Mouse (Mus musculus) liver, embryonic 13.5 days (tissue): ENCODE results near the gene Galnt17. TPM values are rescaled to one million over a fixed set of nuclear protein-coding genes. Genes with fewer than 3 reads are reported as not detected.

Experiments
- ATAC-seq: fragments of 200-750 bp; cut with Nextera tagmentation; 2 replicates; pipeline ENCODE4 v1.8.0; 2017; ENCODE audit warnings: low read depth, mild to moderate bottlenecking, moderate number of reproducible peaks, moderate library complexity
- DNase-seq: peaks from one replicate; pipeline ENCODE4 v3.0.0; 2022
- H3K27ac ChIP-seq: fragments of 300-500 bp; sonication (generic); 2 replicates; pipeline ENCODE4 v1.5.1; 2015; ENCODE audit warnings: moderate library complexity, mild to moderate bottlenecking, inconsistent platforms
- H3K27me3 ChIP-seq: fragments of 300-500 bp; sonication (generic); 2 replicates; pipeline ENCODE4 v1.6.1; 2015; ENCODE audit warnings: mild to moderate bottlenecking, inconsistent platforms
- H3K36me3 ChIP-seq: fragments of 300-500 bp; sonication (generic); 2 replicates; pipeline ENCODE4 v1.6.1; 2015; ENCODE audit warnings: mild to moderate bottlenecking, inconsistent platforms
- H3K4me1 ChIP-seq: fragments of 300-500 bp; sonication (generic); replicated peaks from 2 replicates; pipeline ENCODE4 v1.6.1; 2015; ENCODE audit warnings: inconsistent platforms
- H3K4me2 ChIP-seq: fragments of 300-500 bp; sonication (generic); 2 replicates; pipeline ENCODE4 v1.6.1; 2015; ENCODE audit warnings: inconsistent platforms, mild to moderate bottlenecking, moderate library complexity
- H3K4me3 ChIP-seq: fragments of 300-500 bp; sonication (generic); replicated peaks from 2 replicates; pipeline ENCODE4 v1.5.1; 2015; ENCODE audit warnings: mild to moderate bottlenecking, inconsistent platforms
- H3K9ac ChIP-seq: fragments of 300-500 bp; sonication (generic); 2 replicates; pipeline ENCODE4 v1.6.1; 2015; ENCODE audit warnings: mild to moderate bottlenecking, inconsistent platforms
- H3K9me3 ChIP-seq: fragments of 300-500 bp; sonication (generic); replicated peaks from 2 replicates; pipeline ENCODE4 v1.6.1; 2016; ENCODE audit warnings: inconsistent platforms
- WGBS: fragments of 180-500 bp; shearing (Covaris S2); methylation state at CpG from one replicate; pipeline ENCODE4 v1.1.7; 2015; ENCODE audit not compliant: insufficient replicate concordance; 5-methylcytosine and 5-hydroxymethylcytosine counted together
- polyA plus RNA-seq: library from polyadenylated mRNA; unstranded; fragments of >200 nt; fragmentation: Nextera tagmentation; extraction: Ambion mirVana; gene quantifications from 2 replicates; pipeline ENCODE4 v1.2.1, GENCODE M21; 2015

Galnt17 gene
- polyA plus RNA-seq, 1 experiment from 2014 or later, result 0.03 TPM

DNA sequence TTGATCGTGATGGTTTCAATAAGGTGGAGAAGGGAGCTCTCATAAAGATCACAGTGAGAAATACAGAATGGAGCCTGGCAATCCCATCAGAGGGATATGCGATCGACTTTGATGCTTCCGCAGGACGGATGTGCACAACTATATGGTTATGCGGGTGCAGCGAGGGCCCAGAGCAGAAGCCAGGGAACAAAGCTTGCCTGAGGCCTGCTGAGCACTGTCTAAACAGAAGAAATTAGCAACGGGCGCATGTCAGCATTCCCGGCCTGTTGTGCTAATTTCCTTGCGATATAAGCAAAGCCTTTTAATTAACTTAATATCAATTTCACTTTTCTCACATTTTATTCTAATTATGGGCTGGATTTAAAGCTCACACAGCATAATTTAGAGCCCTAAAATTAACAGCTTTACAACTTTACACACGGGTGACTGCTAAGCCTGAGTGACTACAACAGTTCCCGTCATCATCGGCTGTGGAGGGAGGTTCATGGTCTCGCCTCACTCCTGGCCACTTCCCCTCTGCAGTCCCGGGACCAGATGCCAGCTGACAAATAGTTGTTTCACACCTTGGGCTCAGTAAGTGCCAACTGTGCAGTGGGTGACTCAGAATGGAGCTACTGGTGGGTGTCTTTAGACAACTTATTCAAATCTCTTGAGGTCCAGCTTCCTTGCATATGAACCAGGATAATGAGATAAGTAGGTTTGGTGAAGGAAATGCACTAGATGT is 14.4 kb downstream of the Galnt17 start:
- Histone ChIP-seq H3K9ac (no peak overlapping the region), H3K9me3 (no peaks in the 10 kb centered on the region), H3K27me3 (no peaks in the 10 kb centered on the region), H3K27ac (no peak overlapping the region), H3K36me3 (no peaks in the 10 kb centered on the region), H3K4me2 (no peak overlapping the region), H3K4me1 (no peaks in the 10 kb centered on the region), H3K4me3 (no peak overlapping the region)
- ATAC-seq (no peak), DNase-seq (no peak)
- 73% methylated on average over 16 of the region's 16 CpGs for WGBS

DNA sequence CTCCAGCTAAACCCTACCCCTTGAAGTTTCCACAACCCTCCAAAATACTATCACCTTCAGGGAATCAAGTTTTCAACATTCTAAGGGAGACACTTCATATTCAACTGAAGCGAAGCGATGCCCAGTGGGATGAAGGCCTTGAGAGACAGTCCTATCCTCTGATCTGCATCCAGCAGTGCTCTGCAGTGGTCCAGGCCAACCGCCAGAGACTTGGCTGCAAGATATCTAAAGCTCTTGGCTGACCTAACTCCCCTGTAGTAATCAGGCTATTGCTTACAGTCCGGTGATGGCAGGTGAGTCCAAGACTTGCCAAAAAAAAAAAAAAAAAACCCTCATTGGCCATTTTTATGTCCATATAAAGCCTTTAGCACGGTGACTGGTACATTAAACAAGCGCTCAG is 21.2 kb downstream of the Galnt17 start:
- Histone ChIP-seq H3K27me3 (no peaks in the 10 kb centered on the region), H3K4me2 (no peak overlapping the region), H3K4me1 (no peaks in the 10 kb centered on the region), H3K27ac (no peak overlapping the region), H3K9ac (no peak overlapping the region), H3K9me3 (no peaks in the 10 kb centered on the region), H3K36me3 (no peaks in the 10 kb centered on the region), H3K4me3 (no peak overlapping the region)
- ATAC-seq, result no peak
- no peak for DNase-seq
- 69% methylated on average over 6 of the region's 6 CpGs for WGBS

- Histone ChIP-seq H3K27ac (no peak overlapping the region), H3K27me3 (no peaks in the 10 kb centered on the region), H3K4me2 (no peak overlapping the region), H3K9me3 (no peaks in the 10 kb centered on the region), H3K4me1 (no peaks in the 10 kb centered on the region), H3K36me3 (no peaks in the 10 kb centered on the region), H3K9ac (no peak overlapping the region), H3K4me3 (no peak overlapping the region)
- 65% methylated on average over 2 of the region's 2 CpGs for WGBS
- DNase-seq, result no peak
- ATAC-seq, result no peak
Observed at GRCm38 (mm10) chr5:131286680-131287079, 21.6 kb downstream of the Galnt17 start.

DNA sequence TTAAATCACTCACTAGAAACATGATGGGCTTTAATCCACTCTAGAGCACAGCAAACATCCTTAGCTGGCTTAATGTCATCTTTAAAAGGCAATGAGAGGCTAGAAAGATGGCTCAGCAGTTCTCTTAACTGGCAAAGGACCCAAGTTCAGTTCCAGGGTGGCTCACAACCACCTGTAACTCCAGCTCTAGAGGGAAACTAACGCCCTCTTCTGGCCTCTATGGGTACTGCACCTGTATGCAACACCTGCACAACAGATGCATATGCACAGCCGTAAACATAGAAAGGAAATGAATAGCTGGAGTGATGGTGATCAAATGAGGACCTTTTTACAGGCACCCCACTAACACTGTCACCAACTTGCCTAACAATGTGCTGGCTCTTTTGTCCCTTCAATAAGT is 27.9 kb downstream of the Galnt17 start:
- no peaks in the 10 kb centered on the region for H3K36me3 ChIP-seq
- H3K4me2 ChIP-seq, result no peak overlapping the region
- no peaks in the 10 kb centered on the region for H3K4me1 ChIP-seq
- no peaks in the 10 kb centered on the region for H3K27me3 ChIP-seq
- DNase-seq, result no peak
- 0 out of 2 replicates have a peak, but pooled peaks cover 4% of the 10 kb centered on the region for H3K9me3 ChIP-seq
- no peak overlapping the region for H3K9ac ChIP-seq
- no peak for ATAC-seq
- WGBS, result 37% methylated on average over 2 of the region's 2 CpGs
- no peak overlapping the region for H3K4me3 ChIP-seq
- H3K27ac ChIP-seq, result no peak overlapping the region

- WGBS, result 60% methylated on average over 10 of the region's 10 CpGs
- no peak for ATAC-seq
- H3K36me3 ChIP-seq, result no peaks in the 10 kb centered on the region
Observed at GRCm38 (mm10) chr5:131279286-131279685, 29.0 kb downstream of the Galnt17 start.

DNA sequence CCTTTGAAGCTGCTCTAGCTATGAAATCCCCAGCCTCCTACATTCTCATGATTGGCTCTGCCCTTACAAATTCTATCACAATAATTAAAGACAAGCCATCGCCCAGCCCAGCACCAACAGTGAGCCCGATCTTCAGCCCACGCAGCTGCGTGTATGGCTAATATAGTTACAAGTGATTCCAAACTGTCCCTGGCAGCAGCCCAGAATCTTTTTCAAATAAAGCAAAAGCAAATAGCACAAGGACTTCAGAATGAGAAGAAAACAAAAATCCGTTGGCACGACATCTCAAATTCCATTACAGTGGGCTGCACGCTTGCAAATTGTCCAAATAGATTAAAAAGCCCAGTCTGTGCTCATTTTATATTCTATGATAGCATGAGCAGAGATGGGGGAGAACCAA is 31.1 kb downstream of the Galnt17 start:
- H3K4me1 ChIP-seq, result no peaks in the 10 kb centered on the region
- DNase-seq (no peak), ATAC-seq (no peak)
- 66% methylated on average over 7 of the region's 7 CpGs for WGBS
- no peaks in the 10 kb centered on the region for H3K36me3 ChIP-seq
- 0 out of 2 replicates have a peak, but pooled peaks cover 4% of the 10 kb centered on the region for H3K9me3 ChIP-seq
- no peak overlapping the region for H3K4me3 ChIP-seq
- H3K27ac ChIP-seq, result no peak overlapping the region
- no peaks in the 10 kb centered on the region for H3K27me3 ChIP-seq
- no peak overlapping the region for H3K4me2 ChIP-seq
- H3K9ac ChIP-seq, result no peak overlapping the region

More at GRCm38 (mm10) chr5:131279286-131279685, 29.0 kb downstream of the Galnt17 start:
- Histone ChIP-seq H3K9ac (no peak overlapping the region), H3K27me3 (no peaks in the 10 kb centered on the region), H3K9me3 (0 out of 2 replicates have a peak, but pooled peaks cover 4% of the 10 kb centered on the region), H3K4me1 (no peaks in the 10 kb centered on the region), H3K27ac (no peak overlapping the region), H3K4me3 (no peak overlapping the region), H3K4me2 (no peak overlapping the region)
- no peak for DNase-seq

DNA sequence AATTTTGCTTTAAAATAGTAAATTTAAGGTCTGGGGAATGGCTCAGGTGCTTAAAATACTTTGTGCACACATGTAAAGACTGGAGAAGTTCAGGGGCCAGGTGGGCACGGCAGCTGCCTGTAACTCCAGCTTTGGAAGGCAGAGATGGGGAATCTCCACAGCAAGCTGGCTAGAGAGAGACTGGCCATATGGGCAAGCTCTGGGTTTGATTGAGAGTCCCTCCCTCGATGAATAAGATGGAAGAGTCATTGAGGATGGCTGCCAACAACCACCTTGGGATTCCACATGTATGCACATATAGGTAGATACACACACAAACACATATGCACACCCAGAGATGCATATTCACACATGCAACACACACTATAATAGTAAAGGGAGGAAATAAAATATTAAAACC is 42.0 kb downstream of the Galnt17 start:
- 37% methylated on average over 2 of the region's 2 CpGs for WGBS
- no peaks in the 10 kb centered on the region for H3K27me3 ChIP-seq
- H3K9me3 ChIP-seq, result no peaks in the 10 kb centered on the region
- no peaks in the 10 kb centered on the region for H3K36me3 ChIP-seq
- DNase-seq (no peak), ATAC-seq (no peak)
- no peak overlapping the region for H3K4me2 ChIP-seq
- no peak overlapping the region for H3K9ac ChIP-seq
- no peaks in the 10 kb centered on the region for H3K4me1 ChIP-seq
- no peak overlapping the region for H3K27ac ChIP-seq
- H3K4me3 ChIP-seq, result no peak overlapping the region

DNA sequence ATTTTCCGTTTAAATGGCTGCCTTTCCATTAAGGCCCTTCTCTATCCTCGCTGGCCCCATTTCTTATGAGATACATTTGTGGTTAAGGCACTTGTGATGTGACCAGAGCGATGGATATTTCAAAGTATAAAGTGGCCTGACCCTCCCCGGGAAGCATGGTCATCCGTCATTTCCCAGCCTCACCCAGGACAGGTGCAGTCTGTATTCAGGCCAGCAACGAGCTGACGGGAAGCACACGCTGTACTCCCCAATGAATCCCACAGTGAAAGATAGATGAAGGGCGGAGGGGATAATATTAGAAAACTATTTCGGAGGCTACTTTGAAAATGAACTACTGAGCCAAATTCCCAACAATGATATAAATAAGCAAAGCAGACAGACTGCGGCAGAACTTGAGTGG is 44.2 kb downstream of the Galnt17 start:
- no peaks in the 10 kb centered on the region for H3K4me1 ChIP-seq

GRCm38 (mm10) chr5:131250701-131251636 is 57.3 kb downstream of the Galnt17 start:
- ATAC-seq (no peak), DNase-seq (no peak)
- Histone ChIP-seq H3K4me1 (no peaks in the 10 kb centered on the region), H3K27ac (no peak overlapping the region), H3K4me3 (no peak overlapping the region), H3K36me3 (no peaks in the 10 kb centered on the region), H3K4me2 (no peak overlapping the region), H3K9me3 (peaks cover 10% of the 10 kb centered on the region), H3K27me3 (no peaks in the 10 kb centered on the region), H3K9ac (no peak overlapping the region)
- 58% methylated on average over 8 of the region's 8 CpGs for WGBS

More for the DNA sequence above, 44.2 kb downstream of the Galnt17 start:
- Histone ChIP-seq H3K4me2 (no peak overlapping the region), H3K9ac (no peak overlapping the region), H3K27me3 (no peaks in the 10 kb centered on the region), H3K36me3 (no peaks in the 10 kb centered on the region), H3K9me3 (no peaks in the 10 kb centered on the region), H3K4me3 (no peak overlapping the region), H3K27ac (no peak overlapping the region)
- ATAC-seq (no peak), DNase-seq (no peak)
- 72% methylated on average over 11 of the region's 11 CpGs for WGBS

DNA sequence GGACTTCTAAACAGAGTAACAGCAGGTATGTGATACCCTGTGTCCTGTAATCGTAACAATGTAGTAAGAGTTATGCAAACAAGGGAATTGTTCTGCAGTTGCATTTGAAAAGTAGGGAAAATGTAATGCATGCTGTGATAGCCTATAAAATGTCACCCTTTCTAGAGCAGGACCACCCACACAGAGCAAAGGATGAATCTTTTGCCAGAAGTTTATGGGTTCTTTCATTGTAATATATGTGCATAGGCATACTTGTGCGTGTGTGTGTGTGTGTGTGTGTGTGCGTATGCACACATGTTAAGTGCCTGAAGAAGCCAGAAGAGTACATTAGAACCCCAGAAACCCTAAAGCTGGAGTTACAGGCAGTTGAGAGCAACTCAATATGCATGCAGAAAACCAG is 59.9 kb downstream of the Galnt17 start:
- WGBS, result 70% methylated on average over 3 of the region's 3 CpGs
- Histone ChIP-seq H3K9me3 (peaks cover 10% of the 10 kb centered on the region), H3K4me1 (no peaks in the 10 kb centered on the region), H3K27me3 (no peaks in the 10 kb centered on the region), H3K36me3 (no peaks in the 10 kb centered on the region), H3K27ac (no peak overlapping the region), H3K4me3 (no peak overlapping the region), H3K9ac (no peak overlapping the region), H3K4me2 (no peak overlapping the region)
- ATAC-seq, result no peak
- no peak for DNase-seq

DNA sequence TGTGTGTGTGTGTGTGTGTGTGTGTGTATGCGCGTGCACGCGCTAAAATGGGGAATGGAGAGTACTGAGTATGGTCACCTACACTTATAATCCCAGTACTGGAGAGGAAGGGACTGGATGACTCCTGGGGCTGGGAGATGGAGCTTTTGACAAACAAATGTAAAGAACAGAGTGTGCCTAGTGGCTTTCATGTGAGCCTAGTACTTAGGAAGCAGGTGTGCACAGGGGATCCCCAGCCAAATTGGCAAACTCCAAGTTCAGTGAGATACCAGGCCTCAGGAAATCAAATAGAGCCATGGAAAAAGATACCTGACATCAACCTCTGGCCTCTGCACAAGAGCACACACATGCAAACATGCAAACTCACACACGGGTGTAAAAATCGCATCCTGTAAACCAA is 61.7 kb downstream of the Galnt17 start:
- WGBS, result 87% methylated on average over 6 of the region's 6 CpGs
- no peaks in the 10 kb centered on the region for H3K36me3 ChIP-seq
- peaks cover 4% of the 10 kb centered on the region; the same call in 1 of the 2 replicates for H3K9me3 ChIP-seq
- no peak overlapping the region for H3K9ac ChIP-seq
- H3K4me3 ChIP-seq, result no peak overlapping the region
- DNase-seq, result no peak
- H3K4me2 ChIP-seq, result no peak overlapping the region
- H3K27me3 ChIP-seq, result no peaks in the 10 kb centered on the region
- H3K4me1 ChIP-seq, result no peaks in the 10 kb centered on the region
- H3K27ac ChIP-seq, result no peak overlapping the region
- ATAC-seq, result no peak
